Mouse (Mus musculus): ENCODE data around the gene Pef1.

Pef1 gene

DNA sequence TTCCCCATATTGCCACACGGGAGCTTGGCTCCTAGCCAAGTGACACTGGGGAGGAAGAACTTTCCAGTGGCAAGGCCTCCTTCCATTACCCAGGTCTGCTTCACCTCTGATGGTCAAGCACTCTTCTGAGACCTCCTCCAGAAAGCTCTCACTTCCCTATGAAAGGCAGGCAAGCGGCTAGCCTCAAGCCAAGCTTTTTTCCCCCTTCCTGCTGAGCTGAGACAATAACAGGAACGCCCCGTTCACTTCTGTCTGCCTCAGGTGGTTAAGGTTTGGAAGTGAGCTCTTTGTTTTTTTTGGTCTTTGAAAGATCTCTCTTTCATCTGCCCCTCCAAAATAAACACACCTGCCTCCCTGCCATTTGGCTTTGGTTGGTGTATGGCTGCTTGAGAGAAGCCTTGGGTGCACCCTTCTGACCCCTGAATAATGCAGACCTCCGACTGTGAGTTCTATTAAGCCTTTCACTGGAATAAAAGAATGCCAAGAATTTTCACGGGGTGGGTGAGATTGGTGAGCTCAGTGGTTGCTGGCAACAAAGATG lies at the start of gene Pef1:
Gene Pef1 (plus strand): TSS at position 448 of the 541 bp plus-strand sequence.
- DNase-seq = no peak

DNA sequence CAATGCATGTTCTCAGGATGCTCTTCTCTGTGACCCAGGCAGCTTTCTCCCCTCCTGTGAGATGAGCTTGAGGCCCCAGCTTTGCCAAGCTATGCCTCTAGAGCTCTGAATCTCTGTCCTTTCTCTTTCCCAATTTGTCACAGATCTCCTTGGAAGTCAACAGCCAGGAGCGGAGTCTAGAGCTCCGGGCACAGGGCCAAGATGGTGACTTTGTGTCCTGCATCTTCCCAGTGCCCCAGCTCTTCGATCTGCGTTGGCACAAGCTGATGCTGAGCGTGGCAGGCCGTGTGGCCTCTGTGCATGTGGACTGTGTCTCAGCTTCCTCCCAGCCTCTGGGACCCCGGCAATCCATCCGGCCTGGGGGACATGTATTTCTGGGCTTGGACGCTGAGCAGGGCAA lies 49.2 kb upstream of the Pef1 start:
- DNase-seq = no peak

DNA sequence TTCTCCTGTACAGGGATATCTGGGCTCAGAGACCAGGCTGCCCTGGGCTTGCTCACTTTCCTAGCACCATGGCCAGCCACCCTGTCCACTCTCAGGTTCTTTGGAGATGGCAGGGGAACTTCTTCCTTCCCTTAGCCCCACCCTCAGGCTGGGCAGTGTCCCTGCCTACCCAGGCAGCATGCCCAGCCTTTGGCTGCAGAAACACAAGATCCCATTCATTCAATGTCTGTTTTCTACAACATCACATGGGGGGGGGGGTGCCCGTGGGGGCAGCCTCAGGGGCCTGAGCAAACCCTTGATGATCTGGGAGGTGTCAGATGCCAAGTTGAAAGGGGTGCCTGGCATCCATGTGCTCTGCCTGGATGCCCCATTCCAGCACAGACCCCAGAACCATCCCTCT lies 47.6 kb upstream of the Pef1 start:
- DNase-seq = no peak

DNA sequence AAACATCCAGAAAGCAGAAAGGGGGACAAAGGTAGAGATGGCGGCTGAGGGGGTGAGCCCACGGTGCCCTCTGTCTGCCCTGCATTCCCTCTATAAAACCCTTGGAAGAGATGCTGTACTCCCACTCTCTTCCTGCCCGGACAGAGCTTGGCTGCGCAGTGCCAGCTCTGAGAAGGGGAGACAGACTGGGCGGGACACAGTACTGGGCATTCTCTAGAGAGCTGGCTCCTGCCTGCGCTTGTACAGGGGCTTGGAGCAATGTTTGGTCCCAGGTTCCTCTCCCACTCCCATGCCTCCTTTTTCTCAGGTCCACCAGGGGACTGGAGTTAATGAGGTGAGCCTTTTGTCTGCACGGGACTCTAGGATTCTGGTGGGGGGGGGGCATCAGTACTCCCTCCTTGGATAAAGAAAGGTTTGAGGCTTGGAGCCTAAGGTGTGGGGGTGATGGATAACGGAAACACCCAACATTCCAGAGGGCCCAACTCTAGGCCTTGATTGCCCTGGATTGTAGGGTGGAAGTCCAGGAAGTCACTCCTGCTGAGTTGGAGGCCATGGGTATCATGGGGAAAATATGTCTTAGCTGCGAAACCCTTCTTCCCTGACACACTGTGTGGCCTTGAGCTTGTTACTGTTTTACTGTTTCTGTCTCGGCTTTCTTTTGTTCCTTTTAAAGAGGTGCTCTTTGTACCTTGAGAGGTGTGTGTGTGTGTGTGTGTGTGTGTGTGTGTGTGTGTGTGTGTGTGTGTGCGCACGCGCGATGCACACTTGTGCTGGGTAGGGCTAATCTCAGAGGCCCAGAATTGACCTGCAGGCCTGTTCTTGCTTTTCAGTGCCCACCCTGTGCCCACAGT lies 47.0 kb upstream of the Pef1 start:
- DNase-seq = peak; percentile 33

DNA sequence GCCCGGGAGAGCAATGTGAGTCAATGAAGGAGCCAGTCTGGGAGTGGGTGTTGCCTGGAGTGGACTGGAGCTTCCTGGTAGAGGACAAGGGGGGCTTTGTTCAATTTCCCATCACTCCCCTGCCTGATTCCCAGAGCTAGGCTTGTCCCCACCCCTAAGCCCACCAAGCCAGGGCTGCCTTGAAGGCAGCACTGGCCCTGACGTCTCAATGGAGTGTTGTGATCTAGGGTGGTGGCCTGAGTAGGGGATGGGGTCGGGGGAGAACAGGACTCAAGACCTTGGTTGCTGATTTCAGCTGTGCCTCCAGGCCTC lies 46.4 kb upstream of the Pef1 start:
- no peak for DNase-seq

DNA sequence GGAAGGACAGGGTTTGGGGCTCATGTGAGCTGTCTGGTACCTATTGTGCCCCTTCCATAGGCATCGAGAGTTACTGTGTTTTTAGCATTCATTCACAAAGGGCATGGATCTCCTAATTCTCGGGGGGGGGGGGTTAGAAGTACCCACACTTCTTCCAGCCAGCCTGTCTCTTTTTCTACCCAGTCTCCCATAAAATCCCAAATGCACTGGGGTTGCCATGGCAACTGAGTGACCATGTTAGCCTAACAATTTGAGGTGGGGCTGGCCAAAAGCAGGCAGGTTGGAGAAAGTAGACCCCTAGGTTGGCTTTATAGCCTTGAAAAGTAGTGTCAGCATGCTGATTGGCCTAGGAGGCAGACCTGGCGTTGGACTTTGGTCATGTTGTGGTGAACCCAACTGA lies 45.9 kb upstream of the Pef1 start:
- DNase-seq = peak; percentile 37

DNA sequence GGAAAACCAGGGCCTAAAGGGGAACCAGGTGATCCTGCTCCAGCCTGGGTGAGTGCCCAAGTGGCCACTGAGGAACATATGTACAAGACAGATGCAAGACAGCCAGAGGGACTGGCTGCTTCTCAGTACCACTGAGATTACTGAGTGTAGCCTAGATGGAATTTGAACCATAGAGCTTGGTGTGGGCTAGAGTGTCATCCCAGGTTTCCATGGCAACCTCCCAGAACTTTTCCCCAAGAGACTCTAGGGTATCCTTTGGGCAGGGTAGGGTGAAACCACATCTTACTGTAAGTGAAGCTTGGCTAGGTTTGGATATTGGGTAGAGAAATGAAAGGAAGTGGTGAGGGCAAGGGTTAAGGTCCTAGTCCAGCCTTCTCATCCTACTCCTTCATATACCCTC lies 41.4 kb upstream of the Pef1 start:
- DNase-seq = no peak

DNA sequence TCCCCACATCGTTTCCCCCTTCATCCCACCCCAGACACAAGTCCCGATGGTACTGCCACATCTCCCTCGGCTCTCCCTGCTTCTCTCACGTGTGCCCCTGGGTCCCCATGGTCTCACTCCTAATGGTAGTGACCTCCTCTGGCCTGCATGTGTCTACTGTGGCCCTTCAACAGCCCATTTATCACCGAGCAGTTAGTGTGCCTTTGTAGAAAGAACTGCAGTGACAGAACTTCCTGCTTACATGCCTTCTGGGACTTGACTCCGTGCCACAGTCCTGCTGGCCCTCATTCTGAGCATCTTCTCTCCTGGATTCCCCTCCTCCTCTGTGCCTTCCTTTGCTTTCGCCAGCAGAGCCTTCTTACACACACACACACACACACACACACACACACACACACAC lies 39.2 kb upstream of the Pef1 start:
- DNase-seq = no peak

DNA sequence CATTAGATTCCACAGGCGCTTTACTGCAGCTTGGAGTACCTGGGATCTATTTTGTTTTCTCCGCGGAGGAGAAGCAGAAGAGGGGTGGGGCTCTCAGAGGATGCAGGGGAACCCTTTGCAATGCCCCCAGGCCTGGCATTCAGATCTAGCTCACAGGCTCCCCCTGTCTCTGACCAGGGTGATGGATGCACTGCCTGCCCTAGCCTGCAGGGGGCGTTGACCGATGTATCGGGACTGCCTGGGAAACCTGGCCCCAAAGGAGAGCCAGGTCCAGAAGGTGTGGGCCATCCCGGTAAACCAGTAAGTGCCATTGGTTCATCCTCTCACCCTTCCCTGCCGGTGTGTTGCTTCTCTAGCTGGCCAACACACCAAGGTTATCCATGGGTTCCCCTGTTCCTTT lies 35.5 kb upstream of the Pef1 start:
- DNase-seq = peak; percentile 56

DNA sequence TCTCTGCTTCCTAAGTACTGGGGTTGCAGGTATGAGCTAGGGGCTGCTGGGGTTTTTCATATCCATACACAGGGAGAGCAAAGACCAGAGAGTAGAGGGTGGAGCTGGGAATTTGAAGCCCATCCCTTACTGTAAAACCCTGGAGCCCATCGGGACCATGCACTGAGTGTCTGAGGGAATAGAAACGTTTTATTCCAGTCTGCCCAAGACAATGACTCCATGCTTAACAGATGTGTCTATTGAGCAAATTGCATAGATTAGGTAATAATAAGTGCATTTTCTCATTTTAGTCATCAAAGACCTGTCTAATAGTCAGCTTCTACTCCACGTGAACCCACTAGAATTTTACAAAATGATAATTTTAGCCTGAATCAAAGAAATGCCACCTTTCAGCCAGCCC lies 31.8 kb upstream of the Pef1 start:
- no peak for DNase-seq

DNA sequence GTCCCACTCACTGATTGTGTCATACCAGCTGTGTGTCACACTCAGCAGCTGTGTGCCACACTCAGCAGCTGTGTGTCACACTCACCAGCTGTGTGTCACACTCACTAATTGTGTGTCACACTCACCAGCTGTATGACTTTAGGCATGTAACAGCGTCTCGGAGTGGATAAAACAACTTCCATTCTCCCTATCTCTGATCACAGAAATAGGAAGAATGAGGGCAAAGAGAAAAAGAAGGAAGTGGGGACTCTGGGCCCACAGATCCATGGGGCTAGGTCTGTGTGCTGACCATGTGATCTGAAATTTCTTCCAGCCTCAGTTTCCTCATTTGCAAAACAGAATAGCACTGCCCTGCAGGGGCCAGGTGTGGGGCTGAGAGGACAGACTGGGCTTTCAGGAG lies 30.6 kb upstream of the Pef1 start:
- no peak for DNase-seq

DNA sequence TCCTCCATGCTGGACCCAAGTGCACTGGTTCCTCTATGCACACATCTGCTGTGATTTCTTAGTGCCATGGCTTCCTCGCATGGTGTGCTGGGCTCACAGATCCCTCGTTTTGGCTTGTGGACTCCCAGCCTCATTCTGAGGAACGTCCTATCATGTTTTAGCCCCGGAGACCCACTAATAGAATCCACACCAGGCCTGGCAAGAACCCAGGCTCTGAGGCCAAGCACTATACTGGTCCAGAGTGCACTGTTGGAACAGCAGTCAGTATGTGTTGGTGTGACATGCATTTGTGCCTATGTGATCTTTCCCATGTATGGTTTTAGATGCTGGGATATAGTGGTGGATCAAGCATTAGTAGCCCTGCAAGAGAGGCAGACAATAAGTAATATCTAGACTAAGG lies 29.0 kb upstream of the Pef1 start:
- no peak for DNase-seq

DNA sequence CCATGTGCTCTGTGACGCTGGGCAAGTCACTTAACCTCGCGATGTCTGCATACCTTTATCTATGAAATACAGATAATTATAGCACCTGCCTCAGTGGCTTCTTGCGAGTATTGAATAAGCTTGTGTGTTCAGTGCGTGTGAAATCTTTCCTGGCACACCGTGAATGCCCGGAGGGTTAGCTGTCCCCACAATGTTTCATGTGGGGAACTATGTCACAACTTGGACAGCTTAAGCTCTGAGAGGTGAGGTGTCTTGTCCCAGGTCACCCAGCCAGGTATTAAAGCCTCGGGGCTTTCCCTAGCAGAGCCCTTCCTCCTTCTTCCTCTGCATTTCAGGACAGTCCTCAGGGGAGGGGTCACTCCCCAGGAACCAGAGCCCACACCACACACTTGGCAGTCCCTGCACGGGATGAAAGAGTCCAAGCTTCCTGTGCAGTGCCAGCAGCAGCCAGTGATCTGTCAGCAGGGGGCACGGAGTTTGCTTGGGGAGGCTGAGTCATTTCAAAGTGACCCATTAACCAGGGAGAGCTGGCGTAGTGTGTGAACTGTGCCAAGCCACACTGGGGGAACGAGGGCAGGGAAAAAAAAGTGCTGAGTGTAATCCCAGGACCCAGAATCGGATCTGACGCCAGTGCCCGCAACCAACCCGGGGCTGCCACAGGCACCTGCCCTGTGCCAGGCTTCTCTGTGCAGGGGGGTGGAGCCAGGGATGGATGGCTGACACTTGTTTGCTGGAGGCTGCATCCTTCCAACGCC lies 27.4 kb upstream of the Pef1 start:
- DNase-seq = peak; percentile 92

DNA sequence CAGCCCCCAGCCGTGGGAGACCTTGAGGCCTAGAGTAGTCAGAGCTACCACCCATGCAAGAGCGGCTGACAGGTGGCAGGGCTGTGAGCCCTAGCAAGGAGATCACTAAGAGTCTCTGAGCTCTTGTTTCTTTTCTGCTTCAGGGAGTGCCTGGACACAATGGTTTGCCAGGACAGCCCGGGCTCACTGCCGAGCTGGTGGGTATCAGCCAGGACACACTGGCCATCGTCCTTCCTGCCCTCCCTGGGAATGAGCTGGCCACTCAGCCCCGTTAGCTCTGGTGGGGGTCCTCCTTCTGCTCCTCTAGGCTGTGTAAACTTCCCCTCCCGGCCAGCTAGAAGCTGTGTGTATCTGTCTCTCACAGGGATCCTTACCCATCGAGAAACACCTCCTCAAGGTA lies 25.5 kb upstream of the Pef1 start:
- no peak for DNase-seq

DNA sequence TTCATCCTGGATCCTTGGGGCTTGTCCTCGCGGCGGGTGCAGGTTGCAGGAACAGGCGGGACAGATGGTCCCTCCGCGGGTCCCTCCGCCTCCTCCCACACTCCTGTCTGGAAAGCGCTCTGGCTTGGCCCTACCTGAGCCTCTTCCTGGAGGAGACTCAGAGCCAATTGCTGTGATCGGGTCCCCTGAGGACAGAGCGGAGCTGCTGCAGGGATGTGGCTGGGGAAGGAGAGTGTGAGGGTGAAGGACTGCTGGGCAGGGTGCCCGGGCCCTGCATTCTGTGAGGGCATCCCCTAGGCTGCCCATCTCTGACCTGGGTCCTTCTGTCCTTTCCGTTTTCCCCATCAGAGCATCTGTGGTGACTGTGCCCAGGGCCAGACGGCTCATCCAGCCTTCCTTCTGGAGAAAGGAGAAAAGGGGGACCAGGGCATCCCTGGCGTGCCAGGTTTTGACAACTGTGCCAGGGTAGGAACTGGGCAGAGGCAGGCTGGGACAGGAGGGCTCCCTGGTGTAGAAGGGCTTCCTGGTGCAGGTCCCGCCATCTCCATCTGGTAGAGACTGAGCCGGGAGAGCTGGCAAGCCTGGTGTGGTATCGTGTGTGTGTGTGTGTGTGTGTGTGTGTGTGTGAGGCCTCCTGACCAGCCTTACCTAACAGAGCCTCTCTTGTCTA lies 23.4 kb upstream of the Pef1 start:
- DNase-seq = no peak

DNA sequence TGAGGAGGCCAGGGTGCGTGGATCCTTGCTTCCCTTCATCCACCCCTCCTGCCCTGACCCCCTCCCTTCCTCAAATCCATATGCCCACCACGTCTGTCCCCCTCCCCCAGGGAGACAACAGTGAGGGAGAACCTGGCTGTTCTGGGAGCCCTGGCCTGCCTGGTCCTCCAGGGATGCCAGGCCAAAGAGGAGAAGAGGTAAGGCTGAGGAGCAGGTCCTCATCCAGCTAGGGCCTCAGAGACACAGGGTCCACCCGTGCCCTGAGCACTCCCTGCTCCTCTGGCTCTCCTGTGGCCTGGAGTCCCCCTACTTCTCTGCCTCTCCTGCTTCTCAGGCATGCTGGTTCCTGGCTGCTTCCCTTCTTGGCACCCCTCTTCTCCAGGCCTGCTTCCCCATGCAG lies 22.8 kb upstream of the Pef1 start:
- DNase-seq = no peak

DNA sequence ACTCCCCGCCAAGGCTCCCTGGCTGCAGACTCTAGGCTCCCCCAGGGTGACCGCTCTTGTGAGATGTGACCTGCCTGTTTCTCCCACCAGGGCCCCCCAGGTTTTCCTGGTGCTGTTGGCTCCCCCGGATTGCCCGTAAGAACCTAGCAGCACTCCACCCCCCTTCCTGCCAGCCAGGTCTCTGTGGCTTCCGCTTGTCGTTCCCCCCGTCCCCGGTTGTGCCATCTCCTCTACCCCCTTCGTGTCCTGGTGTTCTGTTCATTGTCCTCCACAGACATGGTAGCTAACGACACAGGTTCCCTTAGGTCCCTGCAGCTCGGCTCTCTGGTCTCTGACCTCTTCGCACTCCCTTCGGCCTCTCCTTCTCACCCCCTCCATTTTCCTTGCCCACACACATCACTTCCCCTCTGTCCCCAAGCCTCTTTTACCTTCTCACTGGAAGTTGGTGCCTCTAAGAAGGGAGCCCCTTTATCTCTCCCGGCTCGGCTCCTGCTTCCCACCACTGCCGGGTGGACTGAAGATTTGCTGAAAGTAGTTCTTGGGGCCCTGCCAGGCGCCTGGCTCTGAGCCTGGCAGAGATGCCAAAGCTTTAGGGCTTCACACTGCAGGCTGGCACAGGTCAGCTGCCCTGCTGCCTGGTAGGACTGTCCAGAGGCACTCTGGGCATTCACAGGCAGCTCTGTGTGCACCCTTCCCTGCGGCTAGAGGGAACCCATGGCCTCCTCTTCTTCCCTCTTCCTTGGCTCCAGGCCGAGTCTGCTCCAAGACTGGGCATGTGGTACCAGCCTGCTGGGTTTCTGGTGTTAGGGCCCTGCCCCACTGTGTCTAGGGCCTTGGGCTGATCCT lies 20.8 kb upstream of the Pef1 start:
- DNase-seq = peak; percentile 88

DNA sequence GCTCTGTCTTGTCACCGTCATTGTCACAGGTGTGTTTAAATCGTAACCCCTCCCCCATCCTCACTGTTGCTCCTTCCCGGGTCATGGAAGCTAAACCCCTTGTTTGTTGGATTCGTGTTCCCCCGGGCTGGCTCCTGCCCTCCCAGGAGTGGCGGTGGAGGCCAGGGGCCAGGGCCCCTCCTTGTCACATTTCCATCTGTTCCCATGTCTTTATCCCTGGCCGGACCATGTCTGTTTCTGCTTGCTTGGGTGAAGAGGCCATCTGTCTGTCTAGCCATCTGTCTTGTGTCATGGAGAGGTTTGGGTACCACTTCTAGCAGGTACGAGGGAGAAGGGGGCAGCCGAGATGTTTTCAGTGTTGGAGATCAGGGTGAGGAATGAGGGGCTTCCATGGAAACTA lies 20.1 kb upstream of the Pef1 start:
- DNase-seq = no peak

DNA sequence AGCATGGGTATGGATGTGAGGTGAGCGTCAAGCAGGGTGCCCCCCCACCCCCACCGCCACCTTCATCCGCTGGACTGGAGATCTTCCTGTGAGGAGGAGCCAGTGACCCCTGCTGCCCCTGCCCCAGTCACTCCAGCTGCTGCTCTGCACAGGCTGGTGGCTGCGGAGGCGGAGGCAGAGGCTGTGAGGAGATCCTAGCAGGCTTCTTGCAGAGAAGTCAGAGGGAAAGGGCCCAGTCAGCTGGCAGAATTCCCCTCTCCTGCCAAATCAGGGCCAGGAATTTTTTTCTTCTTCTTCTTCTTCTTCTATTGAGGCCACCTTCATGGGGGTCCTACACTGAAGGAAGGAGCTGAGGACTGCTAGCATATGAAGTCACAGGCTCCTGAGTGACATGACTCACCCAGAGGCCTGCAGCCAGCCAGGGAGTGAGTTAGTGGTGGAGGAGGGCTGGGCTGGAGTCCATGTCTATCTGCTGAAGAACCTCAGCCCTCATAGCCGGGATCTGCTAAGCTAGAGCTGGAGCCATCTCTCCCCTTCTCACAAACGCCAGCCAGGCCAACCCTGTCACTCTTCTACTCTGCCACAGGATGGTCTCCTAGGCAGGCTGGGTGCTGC lies 17.9 kb upstream of the Pef1 start:
- no peak for DNase-seq

DNA sequence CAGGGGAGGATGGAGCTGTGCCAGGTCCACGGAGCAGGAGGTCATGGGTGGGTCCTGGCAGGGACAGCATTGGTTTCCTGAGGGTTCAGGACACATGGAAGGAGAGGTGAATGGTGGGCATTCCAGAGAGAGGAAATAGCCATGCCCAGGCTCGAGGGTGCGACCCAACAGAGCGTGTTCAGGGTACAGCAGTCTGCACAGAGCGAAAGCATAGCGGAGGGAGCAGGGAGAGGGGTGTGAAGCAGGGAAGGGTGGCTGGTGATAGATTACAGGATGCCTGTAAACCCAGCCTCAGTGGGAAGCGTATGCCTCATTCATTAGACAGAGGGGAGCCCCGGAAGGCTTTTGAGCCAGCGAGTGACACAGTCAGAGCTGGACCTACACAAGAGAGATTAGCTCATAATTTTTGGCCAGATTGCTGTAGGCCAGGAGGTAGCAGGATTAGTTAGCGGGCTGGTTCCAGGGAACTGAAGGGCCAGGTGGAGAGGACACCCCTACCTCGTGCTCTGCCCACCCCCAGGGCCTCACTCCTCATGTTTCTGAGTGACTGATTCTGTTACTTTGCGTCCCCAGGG lies 17.0 kb upstream of the Pef1 start:
- DNase-seq = no peak

DNA sequence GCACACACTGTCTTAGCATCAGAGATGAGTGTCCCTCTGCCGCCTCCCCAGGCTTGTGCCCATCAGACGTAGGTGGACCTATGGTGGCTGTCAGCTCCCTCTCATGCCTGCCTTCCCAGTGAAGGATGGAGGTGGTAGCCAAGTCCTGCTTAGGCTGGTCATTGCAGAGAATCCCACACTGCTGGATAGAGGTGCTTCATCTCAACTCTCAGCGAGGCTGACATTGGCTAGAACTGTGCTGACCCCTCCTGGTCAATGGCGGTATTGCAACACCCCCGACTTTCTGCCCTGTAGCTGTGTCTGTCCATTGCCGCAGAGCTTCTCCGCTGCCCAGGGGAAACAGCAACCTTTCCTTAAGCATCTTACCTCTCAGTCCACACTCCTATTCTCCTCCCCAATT lies 15.1 kb upstream of the Pef1 start:
- DNase-seq = peak; percentile 93

DNA sequence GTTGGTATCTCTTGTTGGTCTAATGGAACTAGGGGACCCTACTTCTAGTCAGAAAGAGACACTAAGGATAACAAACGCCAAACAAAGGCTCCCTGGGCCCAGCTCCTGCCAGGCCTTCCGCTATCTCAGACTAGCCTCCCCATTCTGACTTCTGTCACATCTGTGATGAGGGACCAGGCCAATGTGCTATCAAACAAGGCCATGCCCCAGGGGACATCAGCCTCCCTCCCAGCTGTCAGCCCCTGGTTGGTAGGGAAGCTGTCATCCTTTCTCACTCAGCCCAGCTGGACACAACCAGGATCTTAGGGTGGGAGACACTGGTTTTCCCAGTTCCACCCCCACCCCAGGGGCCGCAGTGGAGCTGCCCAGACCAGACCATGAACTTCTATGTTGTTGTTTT lies 7.2 kb upstream of the Pef1 start:
- no peak for DNase-seq
